Mouse (Mus musculus): ENCODE measurements around the gene Psma6. TPM values are rescaled to one million over a fixed set of nuclear protein-coding genes. Genes with fewer than 3 reads are reported as not detected.
A peak's percentile ranks its signal among the peaks of the same experiment; 100 is the strongest.

Psma6 gene
- total RNA-seq, 1 experiment from 2014 or later, result 326 TPM

- peak; percentile 23; the same call in 1 of the 2 replicates for ATAC-seq (replicated peaks; ENCODE audit: low read depth, poor library complexity, severe bottlenecking)
Measured at GRCm38 (mm10) chr12:55433802-55434435, 49.9 kb downstream of the Psma6 start.

GRCm38 (mm10) chr12:55435080-55435479, 51.1 kb downstream of the Psma6 start:
- no peak for ATAC-seq (replicated peaks; ENCODE audit: low read depth, poor library complexity, severe bottlenecking)

GRCm38 (mm10) chr12:55437122-55437826, 53.3 kb downstream of the Psma6 start:
- ATAC-seq (replicated peaks; ENCODE audit: low read depth, poor library complexity, severe bottlenecking), result peak; percentile 41

- no peak for ATAC-seq (replicated peaks; ENCODE audit: low read depth, poor library complexity, severe bottlenecking)
Measured at GRCm38 (mm10) chr12:55438058-55438457, 54.0 kb downstream of the Psma6 start.

- peak; percentile 55 for ATAC-seq (replicated peaks; ENCODE audit: low read depth, poor library complexity, severe bottlenecking)
Measured at GRCm38 (mm10) chr12:55438611-55439137, 54.7 kb downstream of the Psma6 start.

- ATAC-seq (replicated peaks; ENCODE audit: low read depth, poor library complexity, severe bottlenecking), result no peak
Measured at GRCm38 (mm10) chr12:55440416-55440815, 56.4 kb downstream of the Psma6 start.

GRCm38 (mm10) chr12:55442245-55442644, 58.2 kb downstream of the Psma6 start:
- no peak for ATAC-seq (replicated peaks; ENCODE audit: low read depth, poor library complexity, severe bottlenecking)

- ATAC-seq (replicated peaks; ENCODE audit: low read depth, poor library complexity, severe bottlenecking), result peak; percentile 52
Measured at GRCm38 (mm10) chr12:55442861-55443850, 59.1 kb downstream of the Psma6 start.

GRCm38 (mm10) chr12:55444031-55444451, 60.0 kb downstream of the Psma6 start:
- ATAC-seq (replicated peaks; ENCODE audit: low read depth, poor library complexity, severe bottlenecking), result no peak

GRCm38 (mm10) chr12:55445583-55445982, 61.6 kb downstream of the Psma6 start:
- ATAC-seq (replicated peaks; ENCODE audit: low read depth, poor library complexity, severe bottlenecking), result no peak

- ATAC-seq (replicated peaks; ENCODE audit: low read depth, poor library complexity, severe bottlenecking), result no peak
Measured at GRCm38 (mm10) chr12:55446366-55446745, 62.3 kb downstream of the Psma6 start.

- peak; percentile 79 for ATAC-seq (replicated peaks; ENCODE audit: low read depth, poor library complexity, severe bottlenecking)
Measured at GRCm38 (mm10) chr12:55446746-55447395, 62.8 kb downstream of the Psma6 start.

GRCm38 (mm10) chr12:55447396-55447760, 63.4 kb downstream of the Psma6 start:
- ATAC-seq (replicated peaks; ENCODE audit: low read depth, poor library complexity, severe bottlenecking), result no peak

GRCm38 (mm10) chr12:55448457-55448856, 64.4 kb downstream of the Psma6 start:
- ATAC-seq (replicated peaks; ENCODE audit: low read depth, poor library complexity, severe bottlenecking), result no peak

- no peak for ATAC-seq (replicated peaks; ENCODE audit: low read depth, poor library complexity, severe bottlenecking)
Measured at GRCm38 (mm10) chr12:55449048-55449447, 65.0 kb downstream of the Psma6 start.

GRCm38 (mm10) chr12:55450421-55450820, 66.4 kb downstream of the Psma6 start:
- ATAC-seq (replicated peaks; ENCODE audit: low read depth, poor library complexity, severe bottlenecking), result peak; percentile 34; the same call in 1 of the 2 replicates

- ATAC-seq (replicated peaks; ENCODE audit: low read depth, poor library complexity, severe bottlenecking), result no peak
Measured at GRCm38 (mm10) chr12:55452839-55453238, 68.8 kb downstream of the Psma6 start.

GRCm38 (mm10) chr12:55453924-55454323, 69.9 kb downstream of the Psma6 start:
- ATAC-seq (replicated peaks; ENCODE audit: low read depth, poor library complexity, severe bottlenecking), result no peak

GRCm38 (mm10) chr12:55455206-55455605, 71.2 kb downstream of the Psma6 start:
- no peak for ATAC-seq (replicated peaks; ENCODE audit: low read depth, poor library complexity, severe bottlenecking)

- ATAC-seq (replicated peaks; ENCODE audit: low read depth, poor library complexity, severe bottlenecking), result no peak
Measured at GRCm38 (mm10) chr12:55456136-55456535, 72.1 kb downstream of the Psma6 start.

All from common myeloid progenitor, adult 5-6 weeks (primary cell).